Mouse (Mus musculus) cortical plate, adult 2 months (tissue): ENCODE results near the gene Polr3e. TPM values are rescaled to one million over a fixed set of nuclear protein-coding genes. Genes with fewer than 3 reads are reported as not detected.

Source experiments
- H3K27ac ChIP-seq: fragments of 200-500 bp; 2 replicates; pipeline ENCODE4 v1.5.1; 2012; ENCODE audit warnings: low read length, control low read depth, inconsistent platforms; ENCODE audit not compliant: insufficient read depth
- H3K4me1 ChIP-seq: fragments of 200-500 bp; 2 replicates; pipeline ENCODE4 v1.6.1; 2011; ENCODE audit warnings: low read length; ENCODE audit not compliant: control insufficient read depth, insufficient read depth
- H3K4me3 ChIP-seq: fragments of 200-500 bp; 2 replicates; pipeline ENCODE4 v1.5.1; 2011; ENCODE audit warnings: mild to moderate bottlenecking, low read length, control low read depth; ENCODE audit not compliant: insufficient read depth
- CTCF ChIP-seq: fragments of 200-500 bp; IDR thresholded peaks from 2 replicates; pipeline ENCODE4 v1.5.1; 2011; ENCODE audit warnings: mild to moderate bottlenecking, control low read depth, low read length; ENCODE audit not compliant: insufficient read depth; ENCODE audit errors: extremely low read depth
- POLR2A ChIP-seq: fragments of 200-500 bp; IDR thresholded peaks from 2 replicates; pipeline ENCODE4 v1.6.1; 2011; ENCODE audit warnings: mild to moderate bottlenecking, low read length, control low read depth; ENCODE audit not compliant: insufficient read depth; ENCODE audit errors: extremely low read depth
- polyA plus RNA-seq: library from polyadenylated mRNA; depleted of rRNA; stranded (reverse); fragments of >200 nt; gene quantifications from 2 replicates; pipeline ENCODE4 v1.2.3, GENCODE M21; 2012; rRNA removed

Gene Polr3e
- 25.9 and 28.0 TPM in 2 replicates for polyA plus RNA-seq

DNA sequence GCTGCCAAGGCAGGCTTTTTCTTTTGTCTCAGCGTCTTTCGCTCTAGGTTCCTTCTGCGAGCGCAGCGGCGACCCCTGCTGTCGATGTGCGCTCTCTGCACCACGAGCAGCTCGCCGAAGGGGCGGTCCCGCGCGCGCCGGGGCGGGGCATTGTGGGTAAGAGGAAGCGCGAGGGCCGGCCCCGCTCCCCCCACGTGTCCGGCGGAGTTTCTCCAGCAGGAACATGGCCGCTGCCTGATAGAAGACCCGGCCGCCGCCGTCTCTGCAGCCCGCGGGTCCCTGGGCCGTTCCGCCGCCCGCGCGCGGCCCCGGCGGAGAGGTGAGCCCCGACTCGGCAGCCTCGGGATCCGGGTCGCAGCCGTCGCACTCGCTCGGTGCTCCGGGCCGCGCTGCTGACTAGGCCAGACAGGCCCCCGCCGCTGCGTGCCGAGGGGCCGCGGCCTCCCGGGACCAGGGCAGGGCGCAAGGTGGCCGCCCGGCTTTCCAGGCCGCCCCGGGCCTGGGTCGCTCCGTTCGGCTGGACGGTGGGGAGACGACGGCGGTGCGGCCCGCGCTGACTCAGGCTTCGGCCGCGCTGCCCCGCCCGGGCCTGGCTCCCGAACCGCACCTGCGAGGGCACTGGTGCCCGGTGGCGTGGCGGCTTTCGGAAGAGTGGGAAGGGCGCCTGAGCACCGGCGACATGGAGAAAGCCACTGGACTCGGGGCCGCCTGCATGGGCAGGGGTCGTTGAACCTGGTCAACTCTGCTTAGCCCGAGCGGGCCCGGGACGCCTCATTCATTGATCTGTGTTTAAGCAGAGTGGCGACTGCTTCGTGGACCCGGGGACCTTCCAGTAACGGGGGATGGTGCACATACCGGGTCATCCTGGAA lies at the start of gene Polr3e:
Gene Polr3e (plus strand): TSS at position 153 of the 870 bp plus-strand sequence.
- Histone ChIP-seq H3K27ac (peak within 1 kb of the TSS; percentile 86), H3K4me3 (peak within 1 kb of the TSS; percentile 89), H3K4me1 (no peaks in the 10 kb centered on the region)
- peak; percentile 76 for TF ChIP-seq CTCF
- TF ChIP-seq POLR2A: 0 out of 2 replicates have a peak, but pooled peaks have one; percentile 16

DNA sequence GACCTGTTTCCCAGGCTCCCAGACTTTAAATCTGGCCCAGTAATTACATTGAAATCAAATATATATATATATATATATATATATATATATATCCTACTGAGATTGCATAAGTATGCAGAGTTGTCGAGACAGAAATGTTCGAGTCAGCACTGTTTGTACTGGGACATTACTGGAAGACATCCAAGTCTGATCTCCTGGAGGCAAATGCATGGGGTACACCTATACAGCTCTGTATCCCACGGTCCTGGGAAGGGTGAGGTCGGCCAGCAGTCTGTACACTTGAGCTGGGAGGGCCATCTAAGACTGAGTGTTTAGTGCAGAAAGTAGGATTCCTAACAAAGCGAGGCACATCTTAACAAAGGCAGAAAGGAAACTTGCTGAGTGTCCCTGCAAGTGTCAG lies 47.7 kb upstream of the Polr3e start:
- Histone ChIP-seq H3K27ac (peak overlapping the region; percentile 35; the same call in 1 of the 2 replicates), H3K4me3 (no peak overlapping the region), H3K4me1 (peaks cover 8% of the 10 kb centered on the region)
- TF ChIP-seq CTCF (no peak), POLR2A (no peak)

DNA sequence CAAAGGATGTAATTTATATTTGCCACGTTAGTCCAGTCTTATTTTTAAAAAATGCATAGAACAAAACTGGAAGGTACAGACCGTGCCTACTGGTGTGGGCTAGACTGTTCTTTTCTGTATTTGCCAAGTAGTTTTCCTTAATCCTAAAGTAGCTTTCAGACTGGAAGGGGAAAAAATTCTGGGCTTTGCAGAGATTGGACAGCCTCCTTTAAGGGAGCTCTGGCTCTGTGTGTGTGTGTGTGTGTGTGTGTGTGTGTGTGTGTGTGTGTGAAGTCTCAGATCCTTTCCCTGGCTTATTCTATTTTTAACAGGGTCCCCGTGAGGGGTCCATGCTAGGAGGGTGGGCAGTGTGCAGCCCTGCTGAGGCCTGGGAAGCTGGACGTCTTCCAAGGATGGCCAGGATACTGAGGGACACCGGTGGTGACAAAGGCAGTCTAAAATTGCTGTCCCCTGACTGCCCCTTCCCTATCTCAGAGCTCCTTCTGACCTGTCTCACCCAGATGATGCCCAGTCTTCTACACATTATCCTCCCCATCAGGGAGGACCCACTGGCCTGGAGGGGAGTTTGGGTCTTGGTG lies 47.0 kb upstream of the Polr3e start:
- Histone ChIP-seq H3K27ac (0 out of 2 replicates have a peak overlapping the region, but pooled peaks have one; percentile 18), H3K4me3 (no peak overlapping the region), H3K4me1 (peaks cover 8% of the 10 kb centered on the region)
- no peak for TF ChIP-seq POLR2A
- no peak for TF ChIP-seq CTCF

DNA sequence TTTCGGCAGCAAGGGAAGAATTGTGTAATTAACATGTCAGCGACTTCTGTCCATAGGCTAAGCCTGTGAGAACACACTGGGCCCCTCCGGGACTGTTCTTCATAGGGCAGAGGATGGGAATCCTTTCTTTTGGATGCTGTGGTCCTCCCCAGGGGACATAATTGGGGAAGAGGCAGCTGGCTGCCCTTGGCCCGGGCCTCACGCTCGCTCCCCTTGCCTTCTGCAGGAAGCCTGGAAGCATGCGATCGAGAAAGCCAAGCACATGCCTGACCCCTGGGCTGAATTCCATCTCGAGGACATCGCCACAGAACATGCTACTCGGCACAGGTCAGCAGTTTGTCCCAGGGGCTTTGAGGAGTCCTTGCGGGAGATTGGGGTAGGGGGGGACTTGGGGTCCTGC lies 44.5 kb upstream of the Polr3e start:
- Histone ChIP-seq H3K4me1 (peaks cover 9% of the 10 kb centered on the region), H3K27ac (no peak overlapping the region), H3K4me3 (no peak overlapping the region)
- TF ChIP-seq CTCF (no peak), POLR2A (no peak)

DNA sequence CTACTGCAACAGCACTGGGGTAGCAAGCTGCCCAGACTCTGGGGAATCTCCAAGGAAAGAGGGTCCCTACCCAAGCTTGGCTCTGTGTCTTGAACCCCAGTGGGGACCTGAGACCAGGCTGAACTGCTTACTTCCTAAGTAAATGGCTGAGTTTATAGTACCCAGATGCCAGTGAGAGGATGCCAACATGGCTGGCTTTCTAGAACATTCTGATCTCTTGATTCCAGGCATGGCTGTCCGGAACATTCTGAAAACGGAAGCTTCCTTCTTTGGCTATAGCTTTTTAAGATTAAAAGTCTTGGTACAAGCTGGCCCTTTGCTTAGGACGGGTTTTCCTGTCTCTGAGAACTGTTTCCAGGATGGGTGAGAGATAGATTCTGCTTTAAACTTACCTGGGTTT lies 43.5 kb upstream of the Polr3e start:
- TF ChIP-seq CTCF: no peak
- Histone ChIP-seq H3K4me3 (no peak overlapping the region), H3K27ac (no peak overlapping the region), H3K4me1 (peaks cover 9% of the 10 kb centered on the region)

DNA sequence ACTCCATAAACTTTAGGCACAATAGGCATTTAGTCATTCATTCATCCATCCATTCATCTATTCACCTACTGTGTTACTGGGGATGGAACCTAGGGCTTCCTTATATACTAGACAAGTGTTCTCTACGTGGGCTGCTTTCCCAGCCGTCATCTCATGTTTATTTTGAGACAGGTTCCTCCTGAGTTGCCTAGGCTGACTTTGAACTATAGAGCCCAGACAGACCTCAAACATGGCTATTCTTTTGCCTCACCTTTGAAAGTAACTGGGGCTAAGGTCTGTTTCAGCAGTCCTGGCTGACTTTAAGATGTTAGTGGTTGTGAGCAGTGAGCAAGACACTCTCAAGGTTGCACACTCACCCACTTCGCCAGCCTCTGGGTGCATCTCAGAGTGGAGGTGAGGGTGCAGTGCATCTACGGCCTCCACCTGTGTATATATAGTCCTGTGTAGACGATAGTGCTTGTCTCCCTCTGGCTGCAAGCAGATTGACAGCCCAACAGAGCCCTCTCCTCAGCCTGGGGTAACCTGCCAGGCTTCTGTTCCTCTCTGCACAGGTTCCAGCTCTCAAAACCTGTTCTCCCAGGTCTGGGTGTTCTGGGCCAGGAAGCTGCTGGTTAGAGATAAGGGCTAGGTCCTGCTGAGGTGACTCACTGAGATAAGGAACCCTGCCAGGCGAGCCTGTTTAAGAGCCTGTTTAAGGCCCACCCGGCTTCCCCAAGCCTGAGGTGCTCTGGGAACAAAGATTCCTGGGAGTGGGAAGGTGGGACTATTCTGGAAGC lies 42.6 kb upstream of the Polr3e start:
- TF ChIP-seq CTCF (no peak), POLR2A (no peak)
- Histone ChIP-seq H3K4me3 (no peak overlapping the region), H3K27ac (no peak overlapping the region), H3K4me1 (peaks cover 4% of the 10 kb centered on the region)

DNA sequence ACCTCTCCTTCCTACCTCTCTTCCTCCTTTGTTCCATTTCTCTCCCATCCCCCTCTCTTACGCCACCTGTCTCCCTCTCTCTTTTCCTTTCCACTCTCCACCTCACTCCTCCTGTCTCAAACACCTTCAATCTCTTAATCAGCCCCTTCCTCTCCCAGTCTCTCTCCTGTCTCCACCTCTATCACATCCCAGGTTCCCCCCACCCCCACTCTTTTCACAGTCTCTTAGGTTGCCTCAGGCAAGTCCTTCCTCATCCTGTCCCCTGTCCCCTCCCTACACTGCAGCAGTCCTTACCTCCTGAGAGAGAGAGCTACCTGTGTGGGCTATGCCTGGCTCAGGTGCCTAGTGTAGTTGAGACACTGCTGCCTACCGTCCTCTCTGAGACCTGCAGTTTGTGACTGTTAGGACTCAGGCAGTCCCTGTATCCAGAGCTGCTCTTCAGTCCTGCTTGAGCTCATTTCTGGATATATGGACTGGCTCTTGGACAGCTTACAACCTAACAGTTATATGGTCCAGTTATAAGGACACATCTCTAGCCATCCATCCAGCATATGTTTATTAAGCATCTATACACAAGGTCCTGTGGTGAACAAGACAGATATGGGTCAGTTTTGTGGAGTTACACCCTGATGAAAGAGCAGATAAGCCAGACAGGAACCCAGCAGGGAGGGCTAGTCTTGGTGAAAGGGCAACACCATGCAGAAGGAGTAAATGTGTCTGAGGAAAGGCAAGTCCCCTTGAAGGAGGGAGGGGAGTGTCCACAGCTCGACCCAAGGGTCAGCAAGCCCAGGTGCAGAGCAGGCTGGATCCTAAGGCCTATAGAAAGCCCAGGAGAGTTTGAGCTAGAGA lies 41.8 kb upstream of the Polr3e start:
- H3K4me3 ChIP-seq: no peak overlapping the region
- no peak overlapping the region for H3K27ac ChIP-seq
- H3K4me1 ChIP-seq: peaks cover 2% of the 10 kb centered on the region; the same call in 1 of the 2 replicates
- no peak for TF ChIP-seq POLR2A
- TF ChIP-seq CTCF: no peak

DNA sequence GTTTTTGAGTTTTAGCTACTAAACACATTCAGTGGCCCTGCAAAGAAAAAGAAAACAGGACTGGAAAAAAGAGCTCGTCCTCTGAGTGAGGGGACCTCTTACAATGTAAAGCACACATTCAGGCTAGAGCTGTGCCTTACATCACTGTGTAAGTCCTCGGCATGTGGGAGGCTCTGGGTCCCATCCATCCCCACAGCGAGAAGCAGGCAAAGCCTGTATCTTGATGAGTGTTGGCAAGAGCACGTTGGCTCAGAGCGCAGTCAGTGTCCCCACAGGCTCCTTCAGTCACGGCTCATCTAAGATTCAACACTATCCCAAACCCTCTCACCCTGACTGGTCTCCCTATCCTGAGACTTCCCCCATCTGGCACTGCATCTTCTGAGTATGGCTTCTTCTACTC lies 39.3 kb upstream of the Polr3e start:
- peaks cover 2% of the 10 kb centered on the region; the same call in 1 of the 2 replicates for H3K4me1 ChIP-seq
- H3K4me3 ChIP-seq: no peak overlapping the region
- TF ChIP-seq CTCF (no peak), POLR2A (no peak)
- H3K27ac ChIP-seq: no peak overlapping the region

DNA sequence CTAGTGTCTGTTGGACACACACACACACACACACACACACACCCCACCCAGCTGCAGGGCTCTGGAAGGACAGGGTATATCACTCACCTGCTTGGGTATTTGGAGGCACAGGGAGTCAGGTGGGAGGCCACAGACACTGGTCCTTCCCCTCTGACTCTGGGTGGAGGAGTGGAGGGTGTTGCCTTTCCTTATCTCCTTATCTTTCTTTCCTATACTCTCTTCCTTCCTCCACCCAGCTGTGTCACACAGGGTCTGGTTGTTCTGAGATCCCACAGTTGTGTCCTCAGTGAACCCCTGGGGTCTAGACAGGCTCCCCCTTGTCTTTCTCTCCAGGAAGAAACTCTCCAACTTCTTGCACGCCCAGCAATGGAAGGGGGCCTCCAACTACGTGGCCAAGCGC lies 37.6 kb upstream of the Polr3e start:
- TF ChIP-seq CTCF (no peak), POLR2A (no peak)
- peaks cover 2% of the 10 kb centered on the region; the same call in 1 of the 2 replicates for H3K4me1 ChIP-seq
- no peak overlapping the region for H3K4me3 ChIP-seq
- no peak overlapping the region for H3K27ac ChIP-seq
